Mouse (Mus musculus) splenic B cell, adult 2 months (primary cell): Measurements from ENCODE around the gene Gpm6b.
A peak's percentile ranks its signal among the peaks of the same experiment; 100 is the strongest.

ENCODE experiments used
- DNase-seq: peaks from one replicate; pipeline ENCODE4 v3.0.0-alpha.2; 2011; ENCODE audit warnings: low read depth, low spot score
- H3K27me3 ChIP-seq: 2 replicates; pipeline ENCODE4 v1.6.1; 2012; ENCODE audit warnings: mild to moderate bottlenecking, low read length, moderate library complexity, mixed read lengths; ENCODE audit not compliant: control insufficient read depth, poor library complexity, insufficient read depth, severe bottlenecking
- H3K36me3 ChIP-seq: 2 replicates; pipeline ENCODE4 v1.6.1; 2012; ENCODE audit warnings: mild to moderate bottlenecking, low read length, moderate library complexity, mixed read lengths; ENCODE audit not compliant: control insufficient read depth, poor library complexity, insufficient read depth, severe bottlenecking

Gpm6b gene

GRCm38 (mm10) chrX:166238831-166239460 lies at the start of gene Gpm6b:
Gene Gpm6b, plus strand, starts transcription at chrX:166238911.
- H3K27me3 ChIP-seq: no peaks in the 10 kb centered on the region
- H3K36me3 ChIP-seq: no peaks in the 10 kb centered on the region
- peak; percentile 32 for DNase-seq

- Histone ChIP-seq H3K27me3 (no peaks in the 10 kb centered on the region), H3K36me3 (no peaks in the 10 kb centered on the region)
- no peak for DNase-seq
These were observed 42.4 kb upstream of the Gpm6b start for GRCm38 (mm10) chrX:166196327-166196726.

GRCm38 (mm10) chrX:166198266-166198665 lies 40.4 kb upstream of the Gpm6b start:
- Histone ChIP-seq H3K36me3 (no peaks in the 10 kb centered on the region), H3K27me3 (no peaks in the 10 kb centered on the region)
- DNase-seq: no peak

GRCm38 (mm10) chrX:166199812-166200211 lies 38.9 kb upstream of the Gpm6b start:
- DNase-seq: no peak
- H3K36me3 ChIP-seq: no peaks in the 10 kb centered on the region
- H3K27me3 ChIP-seq: no peaks in the 10 kb centered on the region

GRCm38 (mm10) chrX:166214576-166214975 lies 24.1 kb upstream of the Gpm6b start:
- no peaks in the 10 kb centered on the region for H3K36me3 ChIP-seq
- H3K27me3 ChIP-seq: no peaks in the 10 kb centered on the region
- DNase-seq: no peak

GRCm38 (mm10) chrX:166216248-166216647 lies 22.5 kb upstream of the Gpm6b start:
- no peak for DNase-seq
- Histone ChIP-seq H3K27me3 (no peaks in the 10 kb centered on the region), H3K36me3 (no peaks in the 10 kb centered on the region)

- H3K36me3 ChIP-seq: no peaks in the 10 kb centered on the region
- H3K27me3 ChIP-seq: no peaks in the 10 kb centered on the region
- no peak for DNase-seq
These were observed 22.0 kb upstream of the Gpm6b start for GRCm38 (mm10) chrX:166216720-166217119.

GRCm38 (mm10) chrX:166219331-166219730 lies 19.4 kb upstream of the Gpm6b start:
- H3K36me3 ChIP-seq: no peaks in the 10 kb centered on the region
- no peak for DNase-seq
- H3K27me3 ChIP-seq: no peaks in the 10 kb centered on the region

GRCm38 (mm10) chrX:166226856-166227255 lies 11.9 kb upstream of the Gpm6b start:
- no peak for DNase-seq
- Histone ChIP-seq H3K27me3 (no peaks in the 10 kb centered on the region), H3K36me3 (no peaks in the 10 kb centered on the region)

- no peaks in the 10 kb centered on the region for H3K27me3 ChIP-seq
- no peaks in the 10 kb centered on the region for H3K36me3 ChIP-seq
- DNase-seq: no peak
These were observed 9.0 kb upstream of the Gpm6b start for GRCm38 (mm10) chrX:166229750-166230149.

- H3K27me3 ChIP-seq: no peaks in the 10 kb centered on the region
- DNase-seq: peak; percentile 51
These were observed 8.0 kb upstream of the Gpm6b start for GRCm38 (mm10) chrX:166230515-166231267.

GRCm38 (mm10) chrX:166236131-166236530 lies 2.6 kb upstream of the Gpm6b start:
- H3K36me3 ChIP-seq: no peaks in the 10 kb centered on the region
- H3K27me3 ChIP-seq: no peaks in the 10 kb centered on the region
- DNase-seq: no peak

More at GRCm38 (mm10) chrX:166230515-166231267, 8.0 kb upstream of the Gpm6b start:
- no peaks in the 10 kb centered on the region for H3K36me3 ChIP-seq

- Histone ChIP-seq H3K27me3 (no peaks in the 10 kb centered on the region), H3K36me3 (no peaks in the 10 kb centered on the region)
- no peak for DNase-seq
These were observed 809 bp downstream of the Gpm6b start for GRCm38 (mm10) chrX:166239520-166239919.

- no peaks in the 10 kb centered on the region for H3K27me3 ChIP-seq
- DNase-seq: no peak
- no peaks in the 10 kb centered on the region for H3K36me3 ChIP-seq
These were observed 2.0 kb downstream of the Gpm6b start for GRCm38 (mm10) chrX:166240751-166241150.

- H3K36me3 ChIP-seq: no peaks in the 10 kb centered on the region
- H3K27me3 ChIP-seq: no peaks in the 10 kb centered on the region
- DNase-seq: no peak
These were observed 4.7 kb downstream of the Gpm6b start for GRCm38 (mm10) chrX:166243261-166243885.
